Comparison of ENCODE assay signal across 24 mouse cellular contexts in genomic region chr6:135188629-135189028, GRCm38 (mm10). TPM values are rescaled to one million over a fixed set of nuclear protein-coding genes. Genes with fewer than 3 reads are reported as not detected.
DNase-seq lines count a peak whose midpoint lies in the region; ATAC-seq and TF ChIP-seq lines count a peak whose summit lies in the region.
"Had no signal": no experiment of that assay in that cellular context is flagged by ENCODE, and none has a peak within 500 bp of the region (broad histone marks: within the 10 kb centered on the region; RNA-seq: fewer than 3 reads in every experiment).

No protein-coding gene starts in this region.

- H3K4me3 ChIP-seq in midbrain, embryonic 11.5 days (ENCODE audit: low read depth, low read length), result no peak overlapping the region
- no peak overlapping the region for H3K4me3 ChIP-seq in midbrain, embryonic 16.5 days (ENCODE audit: low read depth, low read length)
- H3K4me3 ChIP-seq in myocyte, result no peak overlapping the region
- H3K4me3 ChIP-seq: embryonic facial prominence, embryonic 10.5 days; forebrain, embryonic 13.5 days; gastrocnemius, adult 2 months; hindbrain, embryonic 15.5 days had no signal

- no peak overlapping the region for H3K4me2 ChIP-seq in midbrain, embryonic 11.5 days
- no peak overlapping the region for H3K4me2 ChIP-seq in midbrain, embryonic 16.5 days (ENCODE audit: low read length)
- H3K4me2 ChIP-seq in myocyte (ENCODE audit: low read depth), result peak overlapping the region; percentile 34
- H3K4me2 ChIP-seq: forebrain, embryonic 13.5 days; heart, embryonic 11.5 days; hindbrain, embryonic 15.5 days had no signal

- no peaks in the 10 kb centered on the region for H3K36me3 ChIP-seq in midbrain, embryonic 11.5 days (ENCODE audit: control insufficient read depth, insufficient read depth, low read length)
- H3K36me3 ChIP-seq in midbrain, embryonic 16.5 days (ENCODE audit: control insufficient read depth, insufficient read depth, low read length), result no peaks in the 10 kb centered on the region
- no peaks in the 10 kb centered on the region for H3K36me3 ChIP-seq in myocyte (ENCODE audit: control insufficient read depth, insufficient read depth)
- H3K36me3 ChIP-seq: embryonic facial prominence, embryonic 10.5 days; hindbrain, embryonic 15.5 days had no signal

- no peaks in the 10 kb centered on the region for H3K27me3 ChIP-seq in midbrain, embryonic 11.5 days (ENCODE audit: control insufficient read depth, insufficient read depth, low read length)
- H3K27me3 ChIP-seq in midbrain, embryonic 16.5 days (ENCODE audit: control insufficient read depth, insufficient read depth, low read depth, low read length), result no peaks in the 10 kb centered on the region
- H3K27me3 ChIP-seq in myocyte (ENCODE audit: control insufficient read depth, insufficient read depth, insufficient read length), result no peaks in the 10 kb centered on the region
- H3K27me3 ChIP-seq: forebrain, embryonic 13.5 days; hindbrain, embryonic 15.5 days; Patski had no signal

- WGBS in midbrain, embryonic 11.5 days, result 80% methylated on average over 4 of the region's 4 CpGs
- WGBS in midbrain, embryonic 16.5 days, result 75% methylated on average over 4 of the region's 4 CpGs

- ATAC-seq in midbrain, embryonic 11.5 days (ENCODE audit: low FRiP score), result no peak
- ATAC-seq in midbrain, embryonic 16.5 days, result no peak
- ATAC-seq in common myeloid progenitor, adult 5-6 weeks (replicated peaks; ENCODE audit: low read depth, poor library complexity, severe bottlenecking), result peak; percentile 68
- ATAC-seq in megakaryocyte, adult 5-6 weeks (ENCODE audit: poor library complexity, severe bottlenecking), result peak; percentile 54
- ATAC-seq: activated CD4-positive, CD25-positive, alpha-beta regulatory T cell, adult 4 months; forebrain, embryonic 13.5 days; forebrain, postnatal 0 days; intestine, embryonic 16.5 days; Patski had no signal

- H3K4me1 ChIP-seq in midbrain, embryonic 11.5 days (ENCODE audit: control insufficient read depth, insufficient read depth, low read length), result 0 out of 2 replicates have a peak, but pooled peaks cover 4% of the 10 kb centered on the region
- H3K4me1 ChIP-seq in midbrain, embryonic 16.5 days (ENCODE audit: control insufficient read depth, insufficient read depth, low read length), result no peaks in the 10 kb centered on the region
- H3K4me1 ChIP-seq: forebrain, embryonic 13.5 days had no signal

- no peaks in the 10 kb centered on the region for H3K79me2 ChIP-seq in myocyte (ENCODE audit: control insufficient read depth, insufficient read depth)

- TF ChIP-seq POLR2A in myocyte (IDR thresholded peaks at IDR 0.05; ENCODE audit: insufficient read length, low read depth), result no peak

- H3ac ChIP-seq in myocyte (ENCODE audit: control insufficient read depth, insufficient read length), result no peak overlapping the region

- H3K27ac ChIP-seq in midbrain, embryonic 11.5 days (ENCODE audit: low read depth, low read length), result no peak overlapping the region
- H3K27ac ChIP-seq in midbrain, embryonic 16.5 days (ENCODE audit: low read length), result no peak overlapping the region
- H3K27ac ChIP-seq: embryonic facial prominence, embryonic 10.5 days; forebrain, embryonic 13.5 days; gastrocnemius, adult 2 months; hindbrain, embryonic 15.5 days had no signal

- H3K9me3 ChIP-seq in midbrain, embryonic 11.5 days (ENCODE audit: control insufficient read depth, low read length), result no peaks in the 10 kb centered on the region
- H3K9me3 ChIP-seq in midbrain, embryonic 16.5 days (replicated peaks; ENCODE audit: control insufficient read depth, low read length, poor library complexity, severe bottlenecking), result no peaks in the 10 kb centered on the region
- H3K9me3 ChIP-seq: embryonic facial prominence, embryonic 10.5 days; forebrain, embryonic 13.5 days; hindbrain, embryonic 15.5 days had no signal

- H3K9ac ChIP-seq in midbrain, embryonic 11.5 days (ENCODE audit: low read length), result no peak overlapping the region
- H3K9ac ChIP-seq in midbrain, embryonic 16.5 days (ENCODE audit: low read depth, low read length), result no peak overlapping the region
- H3K9ac ChIP-seq: forebrain, embryonic 13.5 days; forebrain, postnatal 0 days; hindbrain, embryonic 15.5 days had no signal

- peak; percentile 1 for DNase-seq in midbrain, embryonic 11.5 days (ENCODE audit: low spot score, missing footprints)
- DNase-seq in spleen, postnatal 4 days (ENCODE audit: low spot score in 2 of 2), result no peak
- no peak for DNase-seq in kidney, postnatal 10 days
- no peak for DNase-seq in frontal cortex, postnatal 14 days (ENCODE audit: low spot score in 2 of 2)
- DNase-seq: adrenal gland, adult 2 months; adrenal gland, postnatal 25 days; cerebellum, adult 11 months; cerebellum, adult 8-10 months; cerebellum, postnatal 14 days; forebrain, postnatal 0 days; gastrocnemius, adult 2 months; gastrocnemius, postnatal 25 days; heart, adult 11 months had no signal

TF ChIP-seq in myocyte, 11 proteins besides CTCF, POLR2A, EP300 and RAD21:
- TF ChIP-seq SRF (IDR thresholded peaks at IDR 0.05; ENCODE audit: control insufficient read depth, insufficient read length, low read depth) (no peak), REST (IDR thresholded peaks at IDR 0.05; ENCODE audit: insufficient read depth, insufficient read length) (no peak), E2F4 (IDR thresholded peaks at IDR 0.05; ENCODE audit: insufficient read depth) (no peak), CEBPB (IDR thresholded peaks at IDR 0.05; ENCODE audit: insufficient read depth, poor library complexity, severe bottlenecking) (no peak), MYOG (IDR thresholded peaks at IDR 0.05; ENCODE audit: control insufficient read depth in 1 of 3, insufficient read depth in 1 of 3, insufficient read length in 2 of 3, low read depth in 2 of 3) (no peak), TCF3 (IDR thresholded peaks at IDR 0.05; ENCODE audit: insufficient read length, low read depth) (no peak), MAX (IDR thresholded peaks at IDR 0.05; ENCODE audit: low read depth) (no peak), POLR2AphosphoS2 (IDR thresholded peaks at IDR 0.05; ENCODE audit: insufficient read length, low read depth) (no peak), USF1 (IDR thresholded peaks at IDR 0.05; ENCODE audit: low read depth) (no peak), TCF12 (IDR thresholded peaks at IDR 0.05; ENCODE audit: insufficient read depth, poor library complexity, severe bottlenecking) (no peak), MYOD1 (IDR thresholded peaks at IDR 0.05; ENCODE audit: control insufficient read depth in 1 of 3, insufficient read length in 2 of 3, low read depth in 2 of 3) (no peak)

RNA-seq across cellular contexts. Expression of gene Fam234b, which starts 9.1 kb away (rescaled TPM):
- 29.3 and 33.0 TPM in 2 replicates for polyA plus RNA-seq in midbrain, embryonic 11.5 days (2014; fragmentation: Nextera tagmentation; extraction: Ambion mirVana)
- polyA plus RNA-seq in midbrain, embryonic 16.5 days (2015; fragmentation: Nextera tagmentation; extraction: Ambion mirVana), result 123 and 139 TPM in 2 replicates
- 15.9 and 26.0 TPM in 2 replicates for total RNA-seq in common myeloid progenitor, adult 5-6 weeks (2017)
- 2.1 and 3.0 TPM in 2 replicates for total RNA-seq in megakaryocyte, adult 5-6 weeks (2015)
- total RNA-seq in megakaryocyte, adult 5-6 weeks (2017), result 2.8 and 4.9 TPM in 2 replicates
- 6.3 TPM for polyA plus RNA-seq in myocyte (2012; fragmentation: generic; extraction: Trizol)

RNA-seq across cellular contexts. Expression of gene Hebp1, which starts 9.2 kb away (rescaled TPM):
- 1.8 and 2.9 TPM in 2 replicates for polyA plus RNA-seq in midbrain, embryonic 11.5 days (2014; fragmentation: Nextera tagmentation; extraction: Ambion mirVana)
- polyA plus RNA-seq in midbrain, embryonic 16.5 days (2015; fragmentation: Nextera tagmentation; extraction: Ambion mirVana), result 4.6 and 5.5 TPM in 2 replicates
- 28.5 and 30.1 TPM in 2 replicates for total RNA-seq in common myeloid progenitor, adult 5-6 weeks (2017)
- 2.5 and 8.5 TPM in 2 replicates for total RNA-seq in megakaryocyte, adult 5-6 weeks (2015)
- total RNA-seq in megakaryocyte, adult 5-6 weeks (2017), result 10.8 and 15.8 TPM in 2 replicates
- 30.5 TPM for polyA plus RNA-seq in myocyte (2012; fragmentation: generic; extraction: Trizol)

Comparison
In these comparisons a context has a peak if more than half of its experiments do, and no peak if none do; other contexts are left out.
1. ATAC-seq: peak in common myeloid progenitor, adult 5-6 weeks (single experiment) and megakaryocyte, adult 5-6 weeks (single experiment); none in midbrain, embryonic 11.5 days (single experiment) and midbrain, embryonic 16.5 days (single experiment).